Mouse (Mus musculus) common myeloid progenitor, adult 5-6 weeks (primary cell): ENCODE measurements around the gene Ephb1. TPM values are rescaled to one million over a fixed set of nuclear protein-coding genes. Genes with fewer than 3 reads are reported as not detected.
A peak's percentile ranks its signal among the peaks of the same experiment; 100 is the strongest.

ENCODE experiments used
- ATAC-seq: replicated peaks from 2 replicates; pipeline ENCODE4 v1.8.0; 2016; ENCODE audit warnings: low read depth, mild to moderate bottlenecking, moderate TSS enrichment, inconsistent platforms; ENCODE audit not compliant: poor library complexity, severe bottlenecking
- total RNA-seq: library from RNA; stranded (forward); fragments of 200-1000, 187-1606 nt; gene quantifications from 2 replicates; pipeline ENCODE4 v1.2.3, GENCODE M21; 2017

Ephb1 gene
- total RNA-seq, 1 experiment from 2014 or later: not detected

DNA sequence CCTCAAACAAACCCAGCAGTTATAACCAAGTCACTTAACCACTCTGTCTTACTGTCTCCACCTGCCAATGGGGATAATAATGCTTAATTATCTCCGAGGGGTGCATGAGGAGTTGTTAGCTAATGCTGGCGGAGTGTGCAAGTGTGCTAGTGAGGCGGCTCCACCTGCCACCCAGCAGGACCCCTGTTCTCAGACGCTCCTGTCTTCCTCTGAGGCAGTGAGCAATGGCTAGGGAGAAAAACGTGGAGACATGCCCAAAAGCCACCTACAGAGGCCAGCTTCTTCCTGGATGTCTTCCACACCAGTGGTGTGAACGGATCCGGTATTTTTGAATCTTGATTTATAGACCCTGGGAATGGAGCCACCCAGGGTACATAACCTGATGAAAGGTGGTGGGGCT lies 409.2 kb downstream of the Ephb1 start:
- ATAC-seq: no peak

DNA sequence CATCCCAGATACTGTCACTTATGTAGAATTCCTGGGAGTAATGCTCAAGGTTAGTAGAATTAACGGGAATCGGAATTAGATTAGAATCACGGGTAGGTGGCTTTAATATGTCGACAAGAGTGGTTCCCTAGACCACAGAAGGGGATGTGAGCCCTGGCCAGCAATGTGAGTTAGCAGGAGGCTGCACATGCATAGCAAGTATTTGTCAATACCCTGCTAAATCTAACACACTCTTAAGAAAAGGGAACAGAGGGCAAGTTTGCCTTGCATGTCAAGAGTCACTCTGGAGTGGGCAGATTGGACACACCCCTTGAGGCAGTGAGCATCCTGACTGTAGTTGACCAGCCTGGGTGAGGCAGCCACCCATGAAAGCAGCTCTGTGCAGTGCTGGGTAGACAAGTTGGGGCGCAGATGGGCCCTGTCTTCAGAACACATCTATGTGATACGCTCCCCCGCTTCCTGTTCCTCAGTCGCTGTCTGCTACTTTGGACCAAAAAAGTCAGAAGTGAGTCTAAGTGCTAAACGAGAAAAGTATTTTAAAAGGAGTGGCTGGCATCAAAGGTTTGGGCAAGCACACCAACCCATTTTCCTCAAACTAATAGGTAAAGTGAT lies 412.3 kb downstream of the Ephb1 start:
- peak; percentile 76 for ATAC-seq

DNA sequence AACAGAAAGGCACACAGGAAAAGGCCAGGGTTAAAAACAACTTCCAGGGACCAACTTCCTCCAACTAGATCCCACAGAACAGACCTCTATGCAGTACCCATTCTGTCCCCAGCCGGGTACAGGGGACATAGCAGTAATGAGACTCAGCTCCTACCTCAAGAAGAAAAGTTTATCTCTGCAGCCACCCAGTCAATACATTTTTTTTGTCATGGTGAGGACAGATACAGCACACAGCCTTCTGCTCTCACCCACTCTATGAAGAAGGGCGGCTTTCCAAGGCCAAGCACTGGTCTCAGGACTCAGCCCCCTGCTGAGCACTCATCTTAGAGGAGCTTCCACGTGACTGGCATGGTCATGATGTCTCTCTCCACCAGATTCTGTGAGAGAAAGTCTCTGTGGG lies 414.3 kb downstream of the Ephb1 start:
- peak; percentile 23; the same call in 1 of the 2 replicates for ATAC-seq

DNA sequence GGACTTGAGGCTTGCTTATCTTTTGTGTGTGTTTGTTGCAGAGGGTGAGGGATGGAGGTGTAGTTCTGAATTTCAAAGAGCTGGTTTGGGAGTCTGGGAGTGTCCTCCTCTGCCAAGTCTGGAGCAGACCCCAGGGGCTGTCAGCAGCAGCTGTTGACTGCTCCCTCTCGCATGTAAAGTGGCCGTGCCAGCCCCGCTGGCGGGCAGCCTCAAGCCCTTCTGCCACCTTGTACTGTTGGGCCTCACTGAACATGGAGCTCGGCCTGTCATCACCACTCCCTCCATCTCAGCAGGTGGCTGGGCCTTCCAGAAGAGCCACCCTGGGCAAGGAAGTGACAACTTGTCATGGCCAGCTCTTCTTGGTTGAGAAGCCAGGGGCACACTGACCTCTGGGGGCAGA lies 415.5 kb downstream of the Ephb1 start:
- no peak for ATAC-seq

DNA sequence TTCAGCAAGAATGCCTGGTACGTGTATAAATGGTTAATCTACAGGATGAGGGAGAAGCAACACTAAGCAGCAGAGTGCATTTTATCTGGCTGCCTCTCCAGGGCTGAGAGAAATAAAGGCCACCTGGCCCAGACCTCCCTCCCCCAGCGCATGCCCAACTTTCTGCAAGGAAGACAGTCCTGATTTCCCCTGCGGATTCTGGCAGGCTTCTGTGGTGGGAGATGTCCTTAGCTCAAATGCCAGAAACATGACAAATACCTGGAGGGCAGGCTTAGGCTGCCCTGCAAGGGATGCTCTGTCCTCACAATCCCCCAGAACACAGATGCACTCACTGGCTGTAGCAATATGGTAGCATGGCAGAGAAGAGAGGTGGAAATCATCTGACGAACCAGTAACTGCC lies 416.4 kb downstream of the Ephb1 start:
- no peak for ATAC-seq

DNA sequence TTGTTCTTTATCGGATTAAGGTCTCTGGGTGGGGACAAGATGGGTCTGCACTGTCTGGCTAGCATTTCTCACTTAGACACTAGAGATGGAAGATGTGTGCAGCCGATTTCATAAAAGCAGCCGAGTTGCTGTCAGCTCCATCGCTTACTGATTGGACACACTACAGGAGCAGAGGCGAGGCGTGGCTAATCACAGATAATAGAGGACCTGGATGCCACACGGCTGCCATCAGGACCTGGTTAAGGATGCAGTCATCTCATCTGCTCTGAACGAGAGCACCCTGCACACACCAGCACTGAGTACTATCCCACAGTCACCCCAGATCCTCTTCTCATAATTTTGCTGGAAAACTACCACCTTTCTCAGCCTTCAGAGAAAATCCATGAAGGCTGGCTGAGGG lies 419.6 kb downstream of the Ephb1 start:
- no peak for ATAC-seq

DNA sequence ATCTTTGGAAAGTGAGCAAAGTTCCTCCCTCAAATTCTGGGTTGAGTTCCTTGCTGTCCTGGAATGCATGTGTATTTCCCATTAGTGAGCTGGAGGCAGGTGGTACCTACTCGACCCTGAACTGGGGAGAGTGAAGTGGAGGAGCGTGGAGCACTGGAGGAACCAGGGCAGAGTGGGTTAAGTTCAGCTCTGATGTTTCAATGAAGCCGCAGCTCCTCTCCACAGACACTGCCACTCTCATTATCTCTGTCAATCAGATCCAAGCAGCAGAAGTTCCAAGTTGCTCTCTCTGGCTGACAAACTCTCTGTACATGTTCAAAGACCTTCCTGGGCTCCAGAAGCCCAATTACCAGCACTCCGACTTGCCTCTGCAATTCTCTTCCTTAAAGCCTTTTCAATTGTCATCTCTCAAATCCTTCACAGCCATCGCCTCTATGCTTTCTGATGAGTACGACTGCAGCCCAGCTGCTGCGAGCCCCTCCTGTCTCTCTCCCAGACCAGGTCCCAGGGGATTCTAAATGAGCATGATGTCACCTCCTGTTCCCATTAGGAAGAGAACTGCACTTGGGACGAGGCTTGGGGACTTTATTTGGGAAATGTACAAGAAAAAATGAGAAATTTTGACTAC lies 420.4 kb downstream of the Ephb1 start:
- no peak for ATAC-seq

DNA sequence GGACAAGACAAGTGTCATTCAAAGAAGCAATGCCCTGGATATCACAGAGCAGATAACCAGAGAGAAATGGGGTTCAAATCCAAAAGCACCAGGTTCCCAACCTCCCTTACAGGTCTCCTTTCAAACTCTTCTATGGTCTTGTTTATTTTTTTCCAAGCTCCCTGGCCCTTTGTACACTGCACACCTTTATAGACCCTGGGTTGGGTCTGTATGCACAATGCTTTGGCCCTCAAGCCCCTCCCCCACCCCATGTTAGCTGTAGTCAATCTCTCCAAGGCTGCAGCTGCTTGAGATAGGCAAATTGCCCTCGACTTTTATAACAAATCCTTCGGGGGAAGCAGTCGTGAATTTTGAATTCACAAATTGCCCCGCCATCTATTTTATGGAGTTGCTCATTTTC lies 429.7 kb downstream of the Ephb1 start:
- ATAC-seq: no peak

DNA sequence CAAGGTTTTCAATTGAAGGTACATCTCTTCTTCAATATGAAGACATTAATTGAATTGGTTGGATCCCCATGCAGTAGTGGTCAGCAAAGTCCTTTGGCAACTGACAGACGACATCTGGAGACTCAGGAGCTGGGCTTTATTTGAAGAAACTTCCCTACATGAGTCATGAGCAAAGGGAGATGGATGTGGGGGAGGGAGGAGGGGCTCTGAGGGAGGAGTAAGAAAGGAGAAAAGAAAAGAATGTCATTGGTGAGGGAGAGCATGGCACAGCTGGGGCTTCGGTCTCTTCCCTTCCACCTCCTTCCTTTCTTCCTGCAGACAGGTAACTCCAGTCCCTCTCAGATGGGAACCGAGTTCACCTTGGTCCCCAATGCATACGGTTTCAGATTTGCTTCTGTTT lies 431.6 kb downstream of the Ephb1 start:
- ATAC-seq: no peak

DNA sequence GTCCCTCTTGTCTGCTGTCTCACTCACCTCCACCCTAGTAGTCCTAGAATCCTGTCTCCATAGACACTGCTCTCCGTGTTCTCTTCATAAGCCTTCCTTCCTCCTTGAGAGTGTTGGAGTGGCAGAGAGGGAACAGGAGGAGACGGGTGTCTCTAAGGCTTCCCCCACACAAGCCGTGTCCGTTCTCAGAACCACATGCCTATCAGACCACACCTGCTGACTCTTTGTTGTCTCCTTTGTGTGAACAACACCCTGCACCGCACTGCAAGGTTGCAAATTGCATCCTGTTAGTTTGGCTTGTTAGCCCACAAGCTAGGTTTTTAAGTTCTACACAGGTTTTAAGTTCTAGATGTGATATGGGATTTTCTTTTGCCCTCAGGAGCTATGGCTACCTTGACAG lies 435.2 kb downstream of the Ephb1 start:
- ATAC-seq: no peak

DNA sequence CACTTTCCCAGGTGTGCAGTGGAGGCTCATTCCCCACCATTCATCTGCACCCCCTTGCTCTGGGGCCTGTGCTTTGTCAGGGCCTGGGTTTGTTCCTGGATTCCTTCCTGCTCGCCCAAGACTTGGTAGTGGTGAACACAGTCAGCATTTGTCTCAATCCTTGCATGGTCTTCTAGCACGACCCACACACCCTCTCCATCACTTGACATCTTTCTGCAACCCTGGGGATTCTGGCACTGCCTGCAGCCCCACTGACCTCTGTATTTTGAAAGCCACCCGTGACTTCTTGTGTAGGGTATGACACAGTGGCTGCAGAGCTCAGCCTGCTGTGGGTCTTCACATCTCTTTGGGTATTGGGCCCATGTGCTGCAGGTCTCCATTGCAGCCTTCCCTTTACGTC lies 435.7 kb downstream of the Ephb1 start:
- ATAC-seq: no peak

DNA sequence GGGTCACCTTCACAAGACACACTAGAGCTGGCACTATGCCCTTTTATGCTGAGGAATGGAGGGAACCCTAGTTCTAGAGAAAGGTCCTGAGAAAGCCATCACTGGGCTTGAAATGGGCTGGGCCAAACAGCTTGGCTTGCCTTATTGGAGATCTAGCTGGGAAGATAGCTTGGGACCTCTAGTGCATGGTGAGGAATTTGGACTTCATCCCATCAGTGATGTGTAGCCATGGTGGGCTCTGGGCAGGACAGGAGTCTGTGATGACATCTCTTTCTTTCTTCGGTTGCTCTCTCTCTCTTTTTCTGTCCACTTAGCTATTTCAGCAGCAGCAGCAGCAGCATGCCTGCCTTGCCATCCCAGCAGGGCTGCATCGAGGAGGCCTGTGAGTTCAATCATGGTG lies 439.4 kb downstream of the Ephb1 start:
- ATAC-seq: no peak

DNA sequence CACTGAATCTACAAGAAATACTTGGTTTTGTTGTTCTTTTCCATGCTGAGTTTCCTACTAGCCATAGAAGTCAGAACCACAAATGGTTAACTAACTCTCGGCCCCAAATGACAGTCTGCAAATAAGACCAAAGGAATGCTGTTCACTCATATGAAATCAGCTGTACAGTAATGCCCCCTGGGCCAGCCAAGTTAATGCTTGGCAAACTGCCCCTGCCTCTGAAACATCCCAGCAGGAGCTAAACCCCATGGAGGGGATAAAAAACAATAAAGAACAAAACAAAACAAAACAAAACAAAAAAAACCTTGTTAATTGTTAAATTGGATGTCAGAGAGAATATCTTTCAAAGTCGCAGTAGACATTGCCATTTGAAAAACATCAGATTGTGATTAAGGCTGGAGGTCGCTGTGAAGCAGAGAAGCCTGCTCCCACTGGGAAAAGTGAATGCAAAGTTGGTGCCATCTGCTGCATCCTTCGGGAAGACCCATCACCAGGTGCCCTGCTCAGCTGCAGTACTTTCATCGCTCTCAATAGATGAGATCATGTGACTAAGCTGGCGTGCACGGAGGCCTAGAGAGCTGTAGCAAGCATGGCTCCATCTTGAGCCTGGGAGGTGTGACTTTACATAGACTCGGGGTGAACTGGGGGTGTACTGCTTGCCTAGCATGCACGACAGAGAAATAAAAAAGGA lies 443.2 kb downstream of the Ephb1 start:
- no peak for ATAC-seq

DNA sequence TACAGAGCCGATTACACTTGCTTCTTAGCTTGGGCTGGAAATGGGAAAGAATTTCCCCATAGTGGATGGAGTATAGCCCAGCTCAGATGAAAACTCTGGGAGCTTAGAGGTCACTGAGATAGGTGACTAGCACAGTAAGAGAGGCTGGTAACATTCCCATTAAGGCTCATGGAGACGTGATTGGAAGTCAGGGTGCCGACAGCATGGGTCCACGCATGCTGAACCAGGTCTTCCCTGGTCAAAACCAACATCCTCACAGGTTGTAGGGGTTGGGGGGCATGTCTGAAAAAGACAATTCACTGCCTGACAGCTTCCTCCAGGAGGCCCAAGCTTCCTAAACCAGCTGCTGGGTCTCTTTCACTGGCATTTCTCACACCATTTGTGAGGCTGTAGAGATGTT lies 445.0 kb downstream of the Ephb1 start:
- ATAC-seq: no peak

DNA sequence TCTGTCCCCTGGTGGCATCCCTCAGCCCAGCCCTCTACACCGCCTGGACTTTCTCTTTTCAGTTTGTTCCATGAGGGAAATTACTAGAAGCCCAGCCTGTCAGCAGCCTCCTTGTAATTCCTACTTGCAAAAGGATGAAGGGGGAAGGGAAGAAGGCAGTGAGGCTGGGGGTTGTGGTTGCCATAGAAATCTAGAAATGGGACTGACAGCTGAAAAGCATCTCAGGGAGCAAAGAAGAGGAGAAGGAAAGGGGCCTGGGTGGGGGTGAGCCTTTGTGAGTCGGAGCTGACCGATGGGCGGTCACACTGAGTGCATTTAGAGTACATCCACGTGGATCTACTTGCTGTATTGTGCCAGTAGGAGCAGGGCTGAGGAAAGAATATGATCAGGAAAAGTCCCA lies 445.6 kb downstream of the Ephb1 start:
- no peak for ATAC-seq

DNA sequence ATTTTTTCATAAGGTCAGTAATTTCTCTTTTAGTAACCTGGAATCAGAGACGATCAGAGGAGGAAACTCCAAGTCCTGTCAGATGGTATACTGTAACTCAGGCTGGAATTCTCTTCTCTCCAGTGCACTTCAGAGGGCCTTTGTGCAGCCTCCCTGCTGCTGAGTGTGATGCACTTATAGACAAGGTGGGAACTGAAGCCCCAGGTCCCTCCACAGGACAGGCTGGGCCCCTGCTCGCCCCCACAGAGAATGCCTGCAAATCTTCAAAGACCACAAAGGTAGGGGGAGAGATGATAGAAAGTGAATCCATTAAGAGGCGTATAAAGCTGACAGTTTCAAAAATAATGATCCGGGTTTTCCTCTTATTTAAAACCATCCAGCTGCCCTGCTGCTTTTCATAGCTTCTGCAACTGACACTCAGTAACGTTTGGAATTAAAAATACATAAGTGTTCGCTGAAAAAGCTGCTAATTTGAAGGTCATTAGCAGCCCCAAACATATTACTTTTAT lies 446.7 kb downstream of the Ephb1 start:
- ATAC-seq: no peak

DNA sequence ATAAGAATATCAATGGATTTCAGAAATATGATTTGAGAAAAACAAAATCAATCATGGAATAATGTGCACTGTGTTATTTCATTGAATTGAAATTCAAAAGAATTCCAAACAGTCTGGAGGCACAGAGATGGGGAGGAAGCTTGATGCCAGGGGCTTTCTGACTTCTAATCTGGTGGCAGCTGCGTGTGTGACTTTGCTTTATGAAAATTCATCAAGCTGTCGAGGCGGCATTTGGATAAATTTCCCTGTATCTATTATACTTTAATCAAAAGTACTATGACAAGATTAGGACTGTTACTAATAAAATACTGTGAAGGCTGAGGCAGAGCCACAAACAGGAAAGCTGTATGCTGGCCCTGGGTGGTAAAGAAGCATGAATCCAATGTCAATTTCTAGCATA lies 451.1 kb downstream of the Ephb1 start:
- no peak for ATAC-seq

DNA sequence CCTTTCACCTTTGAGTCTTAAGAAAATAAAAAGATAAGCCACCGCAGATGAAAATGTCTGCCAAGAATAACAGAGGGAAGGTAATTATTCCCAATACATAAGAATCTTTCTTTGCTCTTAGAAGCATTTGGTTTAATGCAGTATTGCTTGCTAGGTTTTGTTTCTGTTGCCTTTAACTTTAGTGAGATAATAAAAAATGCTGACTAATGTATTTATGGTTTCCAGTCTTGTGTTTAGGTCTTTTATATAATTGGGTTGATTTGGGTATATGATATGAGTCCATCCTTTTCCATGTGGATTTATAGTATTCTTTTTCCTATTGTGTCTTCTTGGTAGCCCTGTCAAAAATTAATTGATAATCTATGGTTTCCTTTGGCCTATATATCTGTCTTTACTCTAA lies 456.6 kb downstream of the Ephb1 start:
- ATAC-seq: no peak

DNA sequence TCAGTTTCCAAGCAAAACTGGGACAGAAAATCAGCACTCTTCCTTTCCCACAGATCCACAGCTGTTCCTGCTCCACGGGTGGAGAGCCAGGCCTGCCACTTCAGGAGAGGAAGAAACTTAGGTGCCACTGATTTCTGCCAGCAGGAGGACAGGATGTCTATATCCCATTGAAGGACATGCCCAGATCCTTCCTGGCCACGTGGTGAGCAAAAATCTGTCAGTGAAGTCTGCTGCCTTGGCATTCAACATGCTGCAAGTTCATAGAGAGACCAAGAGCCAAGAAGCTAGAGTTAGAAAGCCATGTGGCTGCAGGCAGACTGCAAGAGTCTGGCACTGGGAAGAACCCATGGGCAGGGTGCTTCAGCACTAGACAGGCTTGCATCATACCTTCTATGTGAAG lies 471.2 kb downstream of the Ephb1 start:
- ATAC-seq: no peak

DNA sequence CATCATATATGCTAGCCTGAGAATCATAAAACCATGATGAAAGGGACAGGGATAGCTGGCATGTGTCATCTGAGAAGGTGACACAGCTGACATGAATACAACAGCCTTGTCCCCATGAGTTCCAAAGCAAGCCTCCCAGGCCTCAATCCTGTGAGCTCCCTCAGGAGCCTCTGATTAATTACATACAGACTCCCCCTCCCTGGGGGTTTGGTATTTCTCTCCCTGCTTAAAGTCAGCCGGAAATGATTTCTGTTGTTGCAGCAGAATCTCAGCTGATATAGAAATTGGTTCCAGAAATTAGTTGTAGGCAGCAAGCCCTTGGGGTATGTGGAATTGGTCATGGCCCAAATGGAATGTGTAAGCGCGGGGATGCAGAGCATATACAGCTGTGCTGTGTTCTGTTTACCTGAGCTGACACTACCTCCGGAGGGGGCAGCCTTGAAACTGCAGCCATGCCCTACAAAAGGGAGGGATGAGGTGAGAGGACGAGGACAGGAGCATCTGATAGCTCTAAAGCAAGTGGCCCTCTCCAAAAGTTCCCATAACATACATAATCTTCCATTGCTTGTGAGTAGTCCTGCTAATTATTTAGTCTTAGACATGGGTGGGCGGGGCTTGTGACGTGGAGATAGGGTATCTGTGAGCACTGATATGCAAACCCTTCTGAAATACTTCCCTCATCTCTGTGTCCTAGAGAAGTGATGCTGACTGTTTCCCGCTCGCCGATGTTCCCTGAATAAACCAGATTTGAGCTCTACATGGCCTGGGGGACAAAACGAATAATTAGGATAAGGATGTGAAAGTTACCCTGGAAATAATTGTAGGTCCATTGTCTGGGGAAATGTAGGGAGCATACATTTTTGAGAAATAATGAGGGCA lies 477.1 kb downstream of the Ephb1 start:
- no peak for ATAC-seq

DNA sequence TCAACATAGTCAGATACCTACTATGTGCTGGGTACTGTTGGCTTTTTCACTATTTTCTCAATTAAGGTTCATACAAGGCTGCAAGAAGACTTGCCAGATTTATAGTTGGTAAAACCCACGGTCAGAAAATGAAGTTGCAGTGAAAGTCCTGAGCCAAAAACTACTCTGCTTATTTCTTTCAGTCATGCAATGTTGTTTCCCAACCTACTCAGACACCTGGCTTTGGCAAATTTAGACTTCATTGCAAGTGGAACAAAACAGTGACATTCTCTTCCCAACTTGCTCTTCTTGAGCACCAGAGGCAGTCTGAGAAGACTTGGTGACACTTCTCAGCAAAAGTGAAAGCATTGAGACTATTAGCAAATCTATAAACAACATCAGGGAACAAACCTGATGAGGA lies 479.2 kb downstream of the Ephb1 start:
- no peak for ATAC-seq
